Mouse (Mus musculus): ENCODE results near the gene Cds1. TPM values are rescaled to one million over a fixed set of nuclear protein-coding genes. Genes with fewer than 3 reads are reported as not detected.

Cds1 gene
- polyA plus RNA-seq, 1 experiment from 2014 or later, result 4.6 TPM

GRCm38 (mm10) chr5:101819844-101820243, 54.9 kb downstream of the Cds1 start:
- H3K27ac ChIP-seq (replicated peaks), result no peak overlapping the region
- H3K36me3 ChIP-seq, result no peaks in the 10 kb centered on the region
- no peaks in the 10 kb centered on the region for H3K9me3 ChIP-seq
- ATAC-seq (replicated peaks), result no peak
- no peaks in the 10 kb centered on the region for H3K27me3 ChIP-seq
- 24% methylated on average over 7 of the region's 7 CpGs for WGBS
- H3K4me3 ChIP-seq, result no peak overlapping the region
- no peaks in the 10 kb centered on the region; the same call in 1 of the 2 replicates for H3K4me1 ChIP-seq
- no peak overlapping the region for H3K4me2 ChIP-seq (replicated peaks)
- no peak overlapping the region for H3K9ac ChIP-seq (replicated peaks)

GRCm38 (mm10) chr5:101821052-101821451, 56.1 kb downstream of the Cds1 start:
- WGBS, result 67% methylated on average over 8 of the region's 8 CpGs
- H3K4me2 ChIP-seq (replicated peaks), result no peak overlapping the region
- ATAC-seq (replicated peaks), result no peak

GRCm38 (mm10) chr5:101821491-101822310, 56.8 kb downstream of the Cds1 start:
- Histone ChIP-seq H3K27me3 (no peaks in the 10 kb centered on the region), H3K4me1 (peaks cover 4% of the 10 kb centered on the region), H3K4me3 (no peak overlapping the region), H3K27ac (replicated peaks) (no peak overlapping the region), H3K9ac (replicated peaks) (no peak overlapping the region), H3K4me2 (replicated peaks) (no peak overlapping the region), H3K9me3 (no peaks in the 10 kb centered on the region), H3K36me3 (no peaks in the 10 kb centered on the region)
- 66% methylated on average over 17 of the region's 17 CpGs for WGBS
- ATAC-seq (replicated peaks), result no peak

More at GRCm38 (mm10) chr5:101821052-101821451, 56.1 kb downstream of the Cds1 start:
- no peaks in the 10 kb centered on the region for H3K9me3 ChIP-seq
- no peaks in the 10 kb centered on the region for H3K36me3 ChIP-seq
- no peak overlapping the region for H3K27ac ChIP-seq (replicated peaks)
- H3K4me3 ChIP-seq, result no peak overlapping the region
- H3K4me1 ChIP-seq, result no peaks in the 10 kb centered on the region; the same call in 1 of the 2 replicates
- no peak overlapping the region for H3K9ac ChIP-seq (replicated peaks)
- no peaks in the 10 kb centered on the region for H3K27me3 ChIP-seq

- ATAC-seq (replicated peaks), result no peak
- Histone ChIP-seq H3K4me1 (peaks cover 7% of the 10 kb centered on the region), H3K27ac (replicated peaks) (no peak overlapping the region), H3K9ac (replicated peaks) (no peak overlapping the region), H3K27me3 (no peaks in the 10 kb centered on the region), H3K9me3 (no peaks in the 10 kb centered on the region), H3K36me3 (no peaks in the 10 kb centered on the region), H3K4me2 (replicated peaks) (no peak overlapping the region), H3K4me3 (no peak overlapping the region)
- WGBS, result 60% methylated on average over 6 of the region's 6 CpGs
Observed at GRCm38 (mm10) chr5:101822311-101822670, 57.4 kb downstream of the Cds1 start.

GRCm38 (mm10) chr5:101825111-101825911, 60.4 kb downstream of the Cds1 start:
- H3K9ac ChIP-seq (replicated peaks), result no peak overlapping the region
- peaks cover 7% of the 10 kb centered on the region for H3K4me1 ChIP-seq
- H3K36me3 ChIP-seq, result no peaks in the 10 kb centered on the region
- no peak overlapping the region for H3K27ac ChIP-seq (replicated peaks)
- H3K4me3 ChIP-seq, result no peak overlapping the region
- ATAC-seq (replicated peaks), result no peak
- no peak overlapping the region for H3K4me2 ChIP-seq (replicated peaks)
- 18% methylated on average over 13 of the region's 13 CpGs for WGBS
- H3K27me3 ChIP-seq, result no peaks in the 10 kb centered on the region
- H3K9me3 ChIP-seq, result no peaks in the 10 kb centered on the region

- no peaks in the 10 kb centered on the region for H3K36me3 ChIP-seq
- H3K27me3 ChIP-seq, result no peaks in the 10 kb centered on the region
- H3K4me2 ChIP-seq (replicated peaks), result peak overlapping the region; percentile 21
- H3K27ac ChIP-seq (replicated peaks), result no peak overlapping the region
- WGBS, result 5% methylated on average over 15 of the region's 15 CpGs
- H3K4me1 ChIP-seq, result peaks cover 7% of the 10 kb centered on the region
- no peaks in the 10 kb centered on the region for H3K9me3 ChIP-seq
- H3K9ac ChIP-seq (replicated peaks), result no peak overlapping the region; the same call in 1 of the 2 replicates
- ATAC-seq (replicated peaks), result peak; percentile 41; the same call in 1 of the 2 replicates
- 0 out of 2 replicates have a peak overlapping the region, but pooled peaks have one; percentile 5 for H3K4me3 ChIP-seq
Observed at GRCm38 (mm10) chr5:101826531-101826970, 61.6 kb downstream of the Cds1 start.

- peaks cover 5% of the 10 kb centered on the region; the same call in 1 of the 2 replicates for H3K36me3 ChIP-seq
- no peak overlapping the region for H3K27ac ChIP-seq (replicated peaks)
- peaks cover 7% of the 10 kb centered on the region for H3K4me1 ChIP-seq
- no peak overlapping the region for H3K4me3 ChIP-seq
- H3K27me3 ChIP-seq, result no peaks in the 10 kb centered on the region
- no peak overlapping the region for H3K4me2 ChIP-seq (replicated peaks)
- no peaks in the 10 kb centered on the region for H3K9me3 ChIP-seq
- 41% methylated on average over 12 of the region's 12 CpGs for WGBS
- H3K9ac ChIP-seq (replicated peaks), result no peak overlapping the region
- ATAC-seq (replicated peaks), result no peak
Observed at GRCm38 (mm10) chr5:101827477-101827876, 62.5 kb downstream of the Cds1 start.

GRCm38 (mm10) chr5:101828932-101829331, 64.0 kb downstream of the Cds1 start:
- Histone ChIP-seq H3K9me3 (no peaks in the 10 kb centered on the region), H3K9ac (replicated peaks) (no peak overlapping the region), H3K36me3 (peaks cover 15% of the 10 kb centered on the region), H3K4me3 (no peak overlapping the region), H3K27ac (replicated peaks) (no peak overlapping the region), H3K27me3 (no peaks in the 10 kb centered on the region), H3K4me1 (peaks cover 7% of the 10 kb centered on the region), H3K4me2 (replicated peaks) (no peak overlapping the region)
- WGBS, result 56% methylated on average over 3 of the region's 3 CpGs
- no peak for ATAC-seq (replicated peaks)

- H3K27ac ChIP-seq (replicated peaks), result no peak overlapping the region
- no peak overlapping the region for H3K9ac ChIP-seq (replicated peaks)
- H3K4me3 ChIP-seq, result no peak overlapping the region
- H3K27me3 ChIP-seq, result no peaks in the 10 kb centered on the region
- WGBS, result 80% methylated on average over 8 of the region's 8 CpGs
- H3K4me1 ChIP-seq, result peaks cover 7% of the 10 kb centered on the region
- no peak overlapping the region for H3K4me2 ChIP-seq (replicated peaks)
- no peak for ATAC-seq (replicated peaks)
- H3K36me3 ChIP-seq, result peaks cover 24% of the 10 kb centered on the region
- H3K9me3 ChIP-seq, result no peaks in the 10 kb centered on the region
Observed at GRCm38 (mm10) chr5:101830180-101830579, 65.2 kb downstream of the Cds1 start.

- H3K36me3 ChIP-seq, result peaks cover 40% of the 10 kb centered on the region
- no peak overlapping the region for H3K27ac ChIP-seq (replicated peaks)
- no peaks in the 10 kb centered on the region for H3K4me1 ChIP-seq
- H3K4me2 ChIP-seq (replicated peaks), result no peak overlapping the region
- no peaks in the 10 kb centered on the region for H3K9me3 ChIP-seq
- no peak for ATAC-seq (replicated peaks)
- no peak overlapping the region for H3K9ac ChIP-seq (replicated peaks)
- no peak overlapping the region for H3K4me3 ChIP-seq
- no peaks in the 10 kb centered on the region for H3K27me3 ChIP-seq
- 91% methylated on average over 6 of the region's 6 CpGs for WGBS
Observed at GRCm38 (mm10) chr5:101832042-101832441, 67.1 kb downstream of the Cds1 start.

GRCm38 (mm10) chr5:101832991-101833390, 68.1 kb downstream of the Cds1 start:
- no peaks in the 10 kb centered on the region for H3K9me3 ChIP-seq
- no peaks in the 10 kb centered on the region for H3K27me3 ChIP-seq
- H3K4me1 ChIP-seq, result no peaks in the 10 kb centered on the region
- H3K4me3 ChIP-seq, result no peak overlapping the region
- WGBS, result 92% methylated on average over 5 of the region's 5 CpGs
- no peak overlapping the region for H3K4me2 ChIP-seq (replicated peaks)
- H3K9ac ChIP-seq (replicated peaks), result no peak overlapping the region
- H3K27ac ChIP-seq (replicated peaks), result no peak overlapping the region
- ATAC-seq (replicated peaks), result no peak
- peaks cover 49% of the 10 kb centered on the region for H3K36me3 ChIP-seq

GRCm38 (mm10) chr5:101833875-101834274, 68.9 kb downstream of the Cds1 start:
- Histone ChIP-seq H3K4me3 (no peak overlapping the region), H3K9me3 (no peaks in the 10 kb centered on the region), H3K9ac (replicated peaks) (no peak overlapping the region), H3K27ac (replicated peaks) (no peak overlapping the region), H3K4me1 (no peaks in the 10 kb centered on the region), H3K27me3 (no peaks in the 10 kb centered on the region), H3K36me3 (peaks cover 58% of the 10 kb centered on the region), H3K4me2 (replicated peaks) (no peak overlapping the region)
- WGBS, result 57% methylated on average over 8 of the region's 8 CpGs
- no peak for ATAC-seq (replicated peaks)

All from forebrain, embryonic 15.5 days (tissue).